Mouse (Mus musculus) CH12F3 (cell line): ENCODE measurements around the gene Gm21677.
"Not testable (repeated sequence)": the region's sequence is repeated elsewhere in the genome, so short reads cannot be mapped to it uniquely, and the experiment has no call there.

Experiments used
- in situ Hi-C: fragments of 300-500 bp; cut with MboI; formaldehyde crosslinking; loops from 2 replicates; pipeline ENCODE4 v1.14.3; 2020; ENCODE audit warnings: low sequenced_read_pairs

Gm21677 gene

DNA sequence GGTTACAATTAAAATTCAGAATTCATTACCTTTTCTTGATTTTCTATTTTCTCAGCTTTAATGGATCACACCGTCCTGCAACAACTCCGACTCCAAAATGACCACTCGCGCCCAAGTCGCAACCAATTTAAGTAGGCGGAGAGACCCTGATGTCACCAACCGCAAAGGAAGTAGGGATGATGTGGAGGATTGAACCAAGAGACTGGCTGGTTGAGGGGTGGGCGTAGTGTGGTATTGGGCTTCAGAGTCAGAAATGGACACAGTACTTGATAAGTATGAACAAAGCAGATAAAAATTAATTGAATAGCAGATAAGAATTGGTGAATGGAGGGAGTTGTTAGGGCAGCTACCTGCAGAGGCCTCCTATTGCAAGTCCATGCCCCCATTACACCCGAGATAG lies at the start of gene Gm21677:
Gene Gm21677, minus strand, starts transcription at position 101 of the 400 bp plus-strand sequence.
- in situ Hi-C loops, result not testable (repeated sequence)

DNA sequence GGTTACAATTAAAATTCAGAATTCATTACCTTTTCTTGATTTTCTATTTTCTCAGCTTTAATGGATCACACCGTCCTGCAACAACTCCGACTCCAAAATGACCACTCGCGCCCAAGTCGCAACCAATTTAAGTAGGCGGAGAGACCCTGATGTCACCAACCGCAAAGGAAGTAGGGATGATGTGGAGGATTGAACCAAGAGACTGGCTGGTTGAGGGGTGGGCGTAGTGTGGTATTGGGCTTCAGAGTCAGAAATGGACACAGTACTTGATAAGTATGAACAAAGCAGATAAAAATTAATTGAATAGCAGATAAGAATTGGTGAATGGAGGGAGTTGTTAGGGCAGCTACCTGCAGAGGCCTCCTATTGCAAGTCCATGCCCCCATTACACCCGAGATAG lies 39.0 kb upstream of the Gm21677 start, which contains the start of gene Gm21693:
Gene Gm21693, minus strand, starts transcription at position 101 of the 400 bp plus-strand sequence.
- in situ Hi-C loops, result not testable (repeated sequence)

DNA sequence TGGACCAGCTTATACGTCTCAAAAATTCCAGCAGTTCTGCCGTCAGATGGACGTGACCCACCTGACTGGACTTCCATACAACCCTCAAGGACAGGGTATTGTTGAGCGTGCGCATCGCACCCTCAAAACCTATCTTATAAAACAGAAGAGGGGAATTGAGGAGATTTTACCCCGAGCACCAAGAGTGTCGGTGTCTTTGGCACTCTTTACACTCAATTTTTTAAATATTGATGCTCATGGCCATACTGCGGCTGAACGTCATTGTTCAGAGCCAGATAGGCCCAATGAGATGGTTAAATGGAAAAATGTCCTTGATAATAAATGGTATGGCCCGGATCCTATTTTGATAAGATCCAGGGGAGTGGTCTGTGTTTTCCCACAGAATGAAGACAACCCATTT lies 34.4 kb upstream of the Gm21677 start:
- in situ Hi-C loops, result not testable (repeated sequence)
